Mouse (Mus musculus): Measurements from ENCODE around the gene Prrt1. TPM values are rescaled to one million over a fixed set of nuclear protein-coding genes. Genes with fewer than 3 reads are reported as not detected.

Prrt1 gene
- polyA plus RNA-seq, 2 experiments: 0.94 to 5.7 TPM

DNA sequence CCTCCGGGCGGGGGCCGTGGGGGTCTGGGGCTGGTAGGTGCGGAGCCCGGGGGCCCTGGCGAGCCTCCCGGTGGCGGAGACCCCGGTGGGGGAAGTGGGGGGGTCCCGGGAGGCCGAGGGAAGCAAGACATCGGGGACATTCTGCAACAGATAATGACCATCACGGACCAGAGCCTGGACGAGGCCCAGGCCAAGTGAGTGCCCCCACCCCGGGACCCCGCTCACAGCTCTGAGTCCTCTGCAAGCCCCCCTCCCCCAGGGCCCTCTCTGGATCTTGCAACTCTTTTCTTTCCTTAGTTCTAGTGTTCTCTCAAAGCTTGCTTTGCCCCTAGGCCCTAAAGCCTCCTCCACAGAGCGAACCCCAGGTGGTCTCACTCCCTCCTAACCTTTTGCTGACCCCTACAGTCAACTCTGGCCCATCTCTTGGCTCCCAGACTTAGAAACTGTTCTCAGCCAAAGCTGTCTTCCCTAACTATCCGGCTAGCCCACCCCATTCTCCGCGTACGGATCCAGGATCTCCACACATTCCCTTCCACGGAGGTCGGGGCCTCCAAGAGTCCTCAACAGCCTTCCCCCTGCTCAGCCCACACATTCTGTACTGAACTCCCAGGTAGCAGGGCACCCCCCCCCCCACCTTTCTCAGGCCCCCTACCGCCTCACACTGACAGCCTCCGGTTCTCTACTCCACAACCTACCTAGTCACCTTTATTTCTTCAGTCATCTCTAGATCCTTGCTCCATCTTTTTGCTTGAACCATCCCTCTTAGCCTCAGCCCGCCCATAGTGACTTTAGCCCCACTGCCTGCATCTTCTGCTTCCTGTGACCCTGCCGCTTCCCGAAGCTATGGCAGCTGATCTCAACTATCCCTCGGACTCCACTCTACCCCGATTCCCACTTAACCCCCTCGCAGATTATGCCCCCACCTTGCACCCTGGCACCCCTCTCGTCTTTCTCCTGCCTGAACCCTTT is 36.5 kb upstream of the Prrt1 start:
- ATAC-seq (ENCODE audit: low FRiP score, low read depth): peak; percentile 7; the same call in 1 of the 2 replicates
- H3K4me1 ChIP-seq (ENCODE audit: control insufficient read depth, insufficient read depth, low read length): peaks cover 45% of the 10 kb centered on the region
- H3K27me3 ChIP-seq (ENCODE audit: control insufficient read depth, insufficient read depth, low read length): no peaks in the 10 kb centered on the region
- peak overlapping the region; percentile 96 for H3K4me2 ChIP-seq (replicated peaks; ENCODE audit: low read depth, low read length, severe bottlenecking)
- no peaks in the 10 kb centered on the region for H3K9me3 ChIP-seq (ENCODE audit: control insufficient read depth, low read length)
- WGBS: 1% methylated on average over 26 of the region's 32 CpGs
- H3K36me3 ChIP-seq (ENCODE audit: control insufficient read depth, insufficient read depth, low read length): peaks cover 30% of the 10 kb centered on the region
- peak overlapping the region; percentile 93 for H3K4me3 ChIP-seq (replicated peaks; ENCODE audit: low read length)
- peak overlapping the region; percentile 98 for H3K27ac ChIP-seq (replicated peaks; ENCODE audit: low read depth, low read length)
- DNase-seq (ENCODE audit: low spot score): no peak
- peak overlapping the region; percentile 94 for H3K9ac ChIP-seq (ENCODE audit: low read depth, low read length, severe bottlenecking)
- TF ChIP-seq POLR2A (IDR thresholded peaks at IDR 0.05; ENCODE audit: borderline replicate concordance, extremely low read depth, insufficient read depth, insufficient read length): no peak

- H3K36me3 ChIP-seq (ENCODE audit: control insufficient read depth, insufficient read depth, low read length): peaks cover 30% of the 10 kb centered on the region
- TF ChIP-seq POLR2A (IDR thresholded peaks at IDR 0.05; ENCODE audit: borderline replicate concordance, extremely low read depth, insufficient read depth, insufficient read length): no peak
- peak overlapping the region; percentile 96 for H3K4me2 ChIP-seq (replicated peaks; ENCODE audit: low read depth, low read length, severe bottlenecking)
- peak overlapping the region; percentile 93 for H3K4me3 ChIP-seq (replicated peaks; ENCODE audit: low read length)
- H3K27me3 ChIP-seq (ENCODE audit: control insufficient read depth, insufficient read depth, low read length): no peaks in the 10 kb centered on the region
- WGBS: 42% methylated on average over 31 of the region's 34 CpGs
- H3K4me1 ChIP-seq (ENCODE audit: control insufficient read depth, insufficient read depth, low read length): peaks cover 41% of the 10 kb centered on the region
- ATAC-seq (ENCODE audit: low FRiP score, low read depth): no peak
- DNase-seq (ENCODE audit: low spot score): no peak
- H3K9me3 ChIP-seq (ENCODE audit: control insufficient read depth, low read length): no peaks in the 10 kb centered on the region
- H3K9ac ChIP-seq (ENCODE audit: low read depth, low read length, severe bottlenecking): peak overlapping the region; percentile 94
- peak overlapping the region; percentile 98 for H3K27ac ChIP-seq (replicated peaks; ENCODE audit: low read depth, low read length)
These were observed 35.4 kb upstream of the Prrt1 start for GRCm38 (mm10) chr17:34593752-34594525.

GRCm38 (mm10) chr17:34596098-34596497 is 33.2 kb upstream of the Prrt1 start:
- peaks cover 44% of the 10 kb centered on the region for H3K36me3 ChIP-seq (ENCODE audit: control insufficient read depth, insufficient read depth, low read length)
- H3K9ac ChIP-seq (ENCODE audit: low read depth, low read length, severe bottlenecking): no peak overlapping the region
- no peak overlapping the region for H3K4me2 ChIP-seq (replicated peaks; ENCODE audit: low read depth, low read length, severe bottlenecking)
- H3K4me3 ChIP-seq (replicated peaks; ENCODE audit: low read length): no peak overlapping the region
- no peak overlapping the region for H3K27ac ChIP-seq (replicated peaks; ENCODE audit: low read depth, low read length)
- H3K27me3 ChIP-seq (ENCODE audit: control insufficient read depth, insufficient read depth, low read length): no peaks in the 10 kb centered on the region
- no peak for DNase-seq (ENCODE audit: low spot score)
- no peak for TF ChIP-seq POLR2A (IDR thresholded peaks at IDR 0.05; ENCODE audit: borderline replicate concordance, extremely low read depth, insufficient read depth, insufficient read length)
- H3K4me1 ChIP-seq (ENCODE audit: control insufficient read depth, insufficient read depth, low read length): peaks cover 26% of the 10 kb centered on the region
- no peaks in the 10 kb centered on the region for H3K9me3 ChIP-seq (ENCODE audit: control insufficient read depth, low read length)
- 70% methylated on average over 8 of the region's 8 CpGs for WGBS
- no peak for ATAC-seq (ENCODE audit: low FRiP score, low read depth)

- ATAC-seq (ENCODE audit: low FRiP score, low read depth): no peak
- no peak for TF ChIP-seq POLR2A (IDR thresholded peaks at IDR 0.05; ENCODE audit: borderline replicate concordance, extremely low read depth, insufficient read depth, insufficient read length)
These were observed 31.7 kb upstream of the Prrt1 start, which contains the start of gene Ager for GRCm38 (mm10) chr17:34597566-34598095. Gene Ager, plus strand, starts transcription at chr17:34597862.

GRCm38 (mm10) chr17:34599891-34600290 is 29.4 kb upstream of the Prrt1 start:
- Histone ChIP-seq H3K4me2 (replicated peaks; ENCODE audit: low read depth, low read length, severe bottlenecking) (no peak overlapping the region), H3K36me3 (ENCODE audit: control insufficient read depth, insufficient read depth, low read length) (peaks cover 41% of the 10 kb centered on the region), H3K27ac (replicated peaks; ENCODE audit: low read depth, low read length) (no peak overlapping the region), H3K27me3 (ENCODE audit: control insufficient read depth, insufficient read depth, low read length) (no peaks in the 10 kb centered on the region), H3K4me1 (ENCODE audit: control insufficient read depth, insufficient read depth, low read length) (peaks cover 20% of the 10 kb centered on the region), H3K9me3 (ENCODE audit: control insufficient read depth, low read length) (no peaks in the 10 kb centered on the region), H3K4me3 (replicated peaks; ENCODE audit: low read length) (no peak overlapping the region), H3K9ac (ENCODE audit: low read depth, low read length, severe bottlenecking) (no peak overlapping the region)
- ATAC-seq (ENCODE audit: low FRiP score, low read depth) (no peak), DNase-seq (ENCODE audit: low spot score) (no peak)
- no peak for TF ChIP-seq POLR2A (IDR thresholded peaks at IDR 0.05; ENCODE audit: borderline replicate concordance, extremely low read depth, insufficient read depth, insufficient read length)
- 73% methylated on average over 9 of the region's 9 CpGs for WGBS

More at GRCm38 (mm10) chr17:34597566-34598095, 31.7 kb upstream of the Prrt1 start, which contains the start of gene Ager:
- 23% methylated on average over 5 of the region's 6 CpGs for WGBS
- Histone ChIP-seq H3K4me1 (ENCODE audit: control insufficient read depth, insufficient read depth, low read length) (peaks cover 25% of the 10 kb centered on the region), H3K4me2 (replicated peaks; ENCODE audit: low read depth, low read length, severe bottlenecking) (no peak within 1 kb of the TSS), H3K27me3 (ENCODE audit: control insufficient read depth, insufficient read depth, low read length) (no peaks in the 10 kb centered on the region), H3K9me3 (ENCODE audit: control insufficient read depth, low read length) (no peaks in the 10 kb centered on the region), H3K4me3 (replicated peaks; ENCODE audit: low read length) (no peak within 1 kb of the TSS), H3K36me3 (ENCODE audit: control insufficient read depth, insufficient read depth, low read length) (peaks cover 52% of the 10 kb centered on the region), H3K27ac (replicated peaks; ENCODE audit: low read depth, low read length) (no peak within 1 kb of the TSS; the same call in 1 of the 2 replicates), H3K9ac (ENCODE audit: low read depth, low read length, severe bottlenecking) (no peak within 1 kb of the TSS)
- DNase-seq (ENCODE audit: low spot score): no peak
